ENCODE assay signal across 10 mouse cellular contexts in genomic region chr12:57542746-57543626, GRCm38 (mm10). TPM values are rescaled to one million over a fixed set of nuclear protein-coding genes. Genes with fewer than 3 reads are reported as not detected.
DNase-seq lines count a peak whose midpoint lies in the region; ATAC-seq lines count a peak whose summit lies in the region.
"Had no signal": no experiment of that assay in that cellular context is flagged by ENCODE, and none has a peak within 500 bp of the region (broad histone marks: within the 10 kb centered on the region; RNA-seq: fewer than 3 reads in every experiment).

No protein-coding gene starts in this region.

- H3K36me3 ChIP-seq in intestine, embryonic 15.5 days = no peaks in the 10 kb centered on the region

- peak overlapping the region; percentile 39 for H3K4me3 ChIP-seq in intestine, embryonic 15.5 days (replicated peaks)
- H3K4me3 ChIP-seq: gastrocnemius, adult 2 months had no signal

- peaks cover 52% of the 10 kb centered on the region for H3K27me3 ChIP-seq in intestine, embryonic 15.5 days (replicated peaks)

- H3K9ac ChIP-seq in intestine, embryonic 15.5 days = peak overlapping the region; percentile 47

- 2% methylated on average over 63 of the region's 63 CpGs for WGBS in intestine, embryonic 15.5 days

- no peak for ATAC-seq in intestine, embryonic 15.5 days
- no peak for ATAC-seq in activated CD4-positive, CD25-positive, alpha-beta regulatory T cell, adult 4 months

- intact Hi-C loops in left cerebral cortex, postnatal 14 days (cut with DNase I) = loop anchor here (5.0 to 10.0 kb wide), 5 partner anchors 261 to 1088 kb away; partner anchors contain the start of gene Nkx2-9
- intact Hi-C loops in gastrocnemius, postnatal 36 days (cut with DNase I) = no loop called here

- DNase-seq in ES-CJ7 (ENCODE audit: low read depth, low spot score) = peak; percentile 31
- peak; percentile 39 for DNase-seq in embryo, embryonic 11 days
- peak; percentile 29 for DNase-seq in lung, postnatal 36 days
- DNase-seq in adrenal gland, adult (ENCODE audit: inconsistent age in 2 of 2, low spot score in 1 of 2) = no peak
- no peak for DNase-seq in left cerebral cortex, postnatal 14 days (ENCODE audit: low spot score in 2 of 2)
- no peak for DNase-seq in gastrocnemius, postnatal 36 days
- DNase-seq: gastrocnemius, adult 2 months had no signal

- peak overlapping the region; percentile 56 for H3K4me2 ChIP-seq in intestine, embryonic 15.5 days (replicated peaks)

- no peaks in the 10 kb centered on the region for H3K9me3 ChIP-seq in intestine, embryonic 15.5 days

- peaks cover 20% of the 10 kb centered on the region for H3K4me1 ChIP-seq in intestine, embryonic 15.5 days (replicated peaks)

- no peak overlapping the region for H3K27ac ChIP-seq in intestine, embryonic 15.5 days
- H3K27ac ChIP-seq: gastrocnemius, adult 2 months had no signal

RNA-seq across cellular contexts. Expression of gene Foxa1, which starts 3.7 kb away (rescaled TPM):
- polyA plus RNA-seq in intestine, embryonic 15.5 days (2015; fragmentation: Nextera tagmentation; extraction: Ambion mirVana) = 6.4 and 8.9 TPM in 2 replicates
- not detected for total RNA-seq in left cerebral cortex, postnatal 14 days (2021)
- not detected for total RNA-seq in gastrocnemius, postnatal 36 days (2021)
- polyA plus RNA-seq in activated CD4-positive, CD25-positive, alpha-beta regulatory T cell, adult 4 months (2017; shearing (Covaris generic)) = not detected
- total RNA-seq: gastrocnemius, adult 2 months; neutrophil, adult 5-6 weeks had no signal

RNA-seq across cellular contexts. Expression of gene Ttc6, which starts 20.9 kb away (rescaled TPM):
- polyA plus RNA-seq in intestine, embryonic 15.5 days (2015; fragmentation: Nextera tagmentation; extraction: Ambion mirVana) = 0.71 and 0.92 TPM in 2 replicates
- under 1 TPM; 0.24 to 0.57 TPM for total RNA-seq in left cerebral cortex, postnatal 14 days (2021)
- total RNA-seq in gastrocnemius, postnatal 36 days (2021) = not detected
- polyA plus RNA-seq in activated CD4-positive, CD25-positive, alpha-beta regulatory T cell, adult 4 months (2017; shearing (Covaris generic)) = under 1 TPM in 1 of 2 experiments, not detected in 1; 0.09 TPM
- total RNA-seq: gastrocnemius, adult 2 months; neutrophil, adult 5-6 weeks had no signal

Comparison
In these comparisons a context has a peak if more than half of its experiments do, and no peak if none do; other contexts are left out.
1. DNase-seq: peak in ES-CJ7 (single experiment), embryo, embryonic 11 days (single experiment) and lung, postnatal 36 days (single experiment); none in adrenal gland, adult (0 of 2), left cerebral cortex, postnatal 14 days (0 of 2) and gastrocnemius, postnatal 36 days (0 of 2).